Mouse (Mus musculus) liver, embryonic 12.5 days (tissue): Measurements from ENCODE around the gene Rps16. TPM values are rescaled to one million over a fixed set of nuclear protein-coding genes. Genes with fewer than 3 reads are reported as not detected.

Experiments
- ATAC-seq: fragments of 200-750 bp; cut with Nextera tagmentation; 2 replicates; pipeline ENCODE4 v1.8.0; 2017; ENCODE audit warnings: moderate number of reproducible peaks, mild to moderate bottlenecking, moderate library complexity
- H3K27ac ChIP-seq: fragments of 300-500 bp; sonication (generic); 2 replicates; pipeline ENCODE4 v1.5.1; 2016; ENCODE audit warnings: mild to moderate bottlenecking
- H3K27me3 ChIP-seq: fragments of 300-500 bp; sonication (generic); replicated peaks from 2 replicates; pipeline ENCODE4 v1.6.1; 2016; ENCODE audit warnings: mild to moderate bottlenecking, moderate library complexity
- H3K36me3 ChIP-seq: fragments of 300-500 bp; sonication (generic); 2 replicates; pipeline ENCODE4 v1.6.1; 2016; ENCODE audit warnings: mild to moderate bottlenecking, moderate library complexity
- H3K4me1 ChIP-seq: fragments of 300-500 bp; sonication (generic); 2 replicates; pipeline ENCODE4 v1.6.1; 2016
- H3K4me2 ChIP-seq: fragments of 300-500 bp; sonication (generic); 2 replicates; pipeline ENCODE4 v1.6.1; 2016; ENCODE audit warnings: mild to moderate bottlenecking, moderate library complexity
- H3K4me3 ChIP-seq: fragments of 300-500 bp; sonication (generic); 2 replicates; pipeline ENCODE4 v1.5.1; 2016; ENCODE audit warnings: mild to moderate bottlenecking, moderate library complexity
- H3K9ac ChIP-seq: fragments of 300-500 bp; sonication (generic); 2 replicates; pipeline ENCODE4 v1.6.1; 2016; ENCODE audit warnings: mild to moderate bottlenecking, moderate library complexity
- H3K9me3 ChIP-seq: fragments of 300-500 bp; sonication (generic); replicated peaks from 2 replicates; pipeline ENCODE4 v1.6.1; 2016; ENCODE audit warnings: mild to moderate bottlenecking, moderate library complexity
- WGBS: fragments of 180-500 bp; shearing (Covaris S2); methylation state at CpG from one replicate; pipeline ENCODE4 v1.1.7; 2016; ENCODE audit not compliant: insufficient replicate concordance; 5-methylcytosine and 5-hydroxymethylcytosine counted together
- polyA plus RNA-seq: library from polyadenylated mRNA; unstranded; fragments of >200 nt; fragmentation: Nextera tagmentation; extraction: Ambion mirVana; gene quantifications from 2 replicates; pipeline ENCODE4 v1.2.1, GENCODE M21; 2016

The Rps16 gene
- polyA plus RNA-seq, 1 experiment from 2014 or later = 994 TPM

DNA sequence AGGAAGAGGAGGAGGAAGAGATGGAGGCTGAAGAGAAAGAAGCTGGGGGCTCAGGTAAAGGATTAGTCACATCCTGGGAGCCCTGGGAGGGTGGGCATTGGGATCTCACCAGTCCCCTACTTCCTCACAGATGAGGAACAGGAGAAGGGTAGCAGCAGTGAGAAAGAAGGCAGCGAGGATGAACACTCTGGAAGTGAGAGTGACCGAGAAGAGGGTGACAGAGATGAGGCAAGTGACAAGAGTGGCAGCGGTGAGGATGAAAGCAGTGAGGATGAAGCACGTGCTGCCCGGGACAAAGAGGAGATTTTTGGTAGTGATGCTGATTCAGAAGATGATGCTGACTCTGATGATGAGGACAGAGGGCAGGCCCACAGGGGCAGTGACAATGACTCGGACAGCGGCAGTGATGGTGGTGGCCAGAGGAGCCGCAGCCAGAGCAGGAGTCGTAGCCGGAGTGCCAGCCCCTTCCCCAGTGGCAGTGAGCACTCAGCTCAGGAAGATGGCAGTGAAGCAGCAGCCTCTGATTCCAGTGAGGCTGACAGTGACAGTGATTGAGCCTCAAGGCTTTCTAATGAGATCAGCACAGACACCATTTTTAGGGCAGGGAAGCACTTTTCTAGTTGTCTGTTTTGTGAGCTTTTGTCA is 48.4 kb downstream of the Rps16 start:
- Histone ChIP-seq H3K4me3 (no peak overlapping the region), H3K9me3 (no peaks in the 10 kb centered on the region), H3K27ac (no peak overlapping the region), H3K27me3 (no peaks in the 10 kb centered on the region), H3K4me1 (peaks cover 17% of the 10 kb centered on the region), H3K4me2 (no peak overlapping the region), H3K36me3 (peaks cover 90% of the 10 kb centered on the region), H3K9ac (no peak overlapping the region)
- ATAC-seq = no peak
- 87% methylated on average over 10 of the region's 10 CpGs for WGBS

DNA sequence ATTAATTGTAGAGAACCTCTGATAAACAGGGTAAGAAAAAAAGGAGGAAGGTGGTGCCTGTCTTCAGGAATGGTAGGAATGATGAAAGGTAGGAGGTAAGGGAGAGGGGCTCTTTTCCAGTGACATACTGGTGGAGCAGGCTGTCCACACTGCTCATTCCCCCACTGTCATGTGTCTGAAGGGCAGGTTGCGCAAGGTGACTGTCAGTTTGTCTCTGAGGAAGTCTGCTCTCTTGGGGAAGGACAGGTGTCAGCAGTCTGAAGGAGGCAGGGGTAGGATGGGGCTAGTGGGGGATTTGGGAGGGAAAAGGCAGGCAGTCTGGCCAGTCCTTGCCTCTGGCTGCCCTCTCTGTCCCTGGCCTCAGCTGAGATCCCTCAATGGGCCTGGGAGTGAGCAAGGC is 50.6 kb downstream of the Rps16 start:
- 0 out of 2 replicates have a peak, but pooled peaks have one; percentile 16 for ATAC-seq
- Histone ChIP-seq H3K4me2 (no peak overlapping the region), H3K9me3 (no peaks in the 10 kb centered on the region), H3K4me1 (peaks cover 8% of the 10 kb centered on the region), H3K27ac (no peak overlapping the region), H3K36me3 (peaks cover 95% of the 10 kb centered on the region), H3K4me3 (no peak overlapping the region), H3K9ac (no peak overlapping the region), H3K27me3 (no peaks in the 10 kb centered on the region)
- WGBS = 86% methylated on average over 1 of the region's 1 CpGs

- 60% methylated on average over 3 of the region's 3 CpGs for WGBS
- Histone ChIP-seq H3K4me3 (no peak overlapping the region), H3K4me1 (peaks cover 8% of the 10 kb centered on the region), H3K27me3 (no peaks in the 10 kb centered on the region), H3K4me2 (no peak overlapping the region), H3K9me3 (no peaks in the 10 kb centered on the region), H3K27ac (no peak overlapping the region), H3K36me3 (peaks cover 95% of the 10 kb centered on the region), H3K9ac (no peak overlapping the region)
- ATAC-seq = no peak
Observed at GRCm38 (mm10) chr7:28401942-28402341, 51.5 kb downstream of the Rps16 start.

Other genes with a start within 250 kb of the Rps16 start
- gene 9530053A07Rik, start 221.2 kb upstream of the Rps16 start, polyA plus RNA-seq = 0.01 TPM in 1 of 2 replicates, not detected in the other
- gene Fbl, start 180.9 kb upstream of the Rps16 start, polyA plus RNA-seq = 150 and 152 TPM in 2 replicates
- 2.8 and 3.1 TPM in 2 replicates for gene Dyrk1b, start 171.2 kb upstream of the Rps16 start, polyA plus RNA-seq
- 4.6 and 5.4 TPM in 2 replicates for gene Eid2, start 82.8 kb upstream of the Rps16 start, polyA plus RNA-seq
- 3.6 and 3.7 TPM in 2 replicates for gene Eid2b, start 72.9 kb upstream of the Rps16 start, polyA plus RNA-seq
- gene Selenov, start 59.5 kb upstream of the Rps16 start, polyA plus RNA-seq = not detected in 2 replicates
- gene Dll3, start 48.4 kb upstream of the Rps16 start, polyA plus RNA-seq = 0.10 and 0.31 TPM in 2 replicates
- 137 and 146 TPM in 2 replicates for gene Timm50, start 38.6 kb upstream of the Rps16 start, polyA plus RNA-seq
- gene Supt5, start 11.9 kb upstream of the Rps16 start, polyA plus RNA-seq = 54.0 TPM in 2 replicates
- 13.7 and 14.4 TPM in 2 replicates for gene Plekhg2, start 21.9 kb downstream of the Rps16 start, polyA plus RNA-seq
- gene Zfp36, start 29.6 kb downstream of the Rps16 start, polyA plus RNA-seq = 7.4 and 7.5 TPM in 2 replicates
- gene Med29, start 42.1 kb downstream of the Rps16 start, polyA plus RNA-seq = 35.1 and 36.8 TPM in 2 replicates
- 36.5 and 42.4 TPM in 2 replicates for gene Paf1, start 42.3 kb downstream of the Rps16 start, polyA plus RNA-seq
- 41.0 and 41.3 TPM in 2 replicates for gene Gmfg, start 86.8 kb downstream of the Rps16 start, polyA plus RNA-seq
- 1.3 and 1.5 TPM in 2 replicates for gene Lrfn1, start 101.3 kb downstream of the Rps16 start, polyA plus RNA-seq
- gene Ifnl2, start 159.8 kb downstream of the Rps16 start, polyA plus RNA-seq = not detected in 2 replicates
- gene Ifnl3, start 172.2 kb downstream of the Rps16 start, polyA plus RNA-seq = not detected in 2 replicates
- not detected in 2 replicates for gene Sycn, start 190.2 kb downstream of the Rps16 start, polyA plus RNA-seq
- gene Nccrp1, start 196.6 kb downstream of the Rps16 start, polyA plus RNA-seq = not detected in 2 replicates
- gene Samd4b, start 247.5 kb downstream of the Rps16 start, polyA plus RNA-seq = 10.0 and 12.5 TPM in 2 replicates
- 24.3 and 24.6 TPM in 2 replicates for gene Pak4, start 247.5 kb downstream of the Rps16 start, polyA plus RNA-seq